Mouse (Mus musculus) CD8-positive naive resting alpha-beta T cell, adult 2 months (primary cell): ENCODE measurements around the gene Nemp2.
"Not testable (repeated sequence)": the region's sequence is repeated elsewhere in the genome, so short reads cannot be mapped to it uniquely, and the experiment has no call there.

Experiments
- DNase-seq, 2 experiments: peaks; one replicate each; pipeline ENCODE4 v3.0.0; 2022; ENCODE audit warnings: low read depth in 2 of 2, low spot score in 2 of 2

Nemp2 gene

GRCm38 (mm10) chr1:52653366-52653765, 22.9 kb downstream of the Nemp2 start:
- DNase-seq, result peak; percentile 29 to 60

- DNase-seq, result peak; percentile 11 to 36
Measured at GRCm38 (mm10) chr1:52655153-52655552, 24.6 kb downstream of the Nemp2 start.

- DNase-seq, result no peak
Measured at GRCm38 (mm10) chr1:52658160-52658559, 27.7 kb downstream of the Nemp2 start.

- no peak for DNase-seq
Measured at GRCm38 (mm10) chr1:52660278-52660677, 29.8 kb downstream of the Nemp2 start.

- DNase-seq, result no peak
Measured at GRCm38 (mm10) chr1:52660765-52661164, 30.3 kb downstream of the Nemp2 start.

- DNase-seq, result no peak
Measured at GRCm38 (mm10) chr1:52663228-52663627, 32.7 kb downstream of the Nemp2 start.

GRCm38 (mm10) chr1:52668743-52669323, 38.3 kb downstream of the Nemp2 start:
- DNase-seq, result no peak

GRCm38 (mm10) chr1:52669931-52670330, 39.4 kb downstream of the Nemp2 start:
- DNase-seq, result no peak

GRCm38 (mm10) chr1:52675561-52676551, 45.4 kb downstream of the Nemp2 start:
- DNase-seq, result no peak

GRCm38 (mm10) chr1:52676621-52677020, 46.1 kb downstream of the Nemp2 start:
- no peak for DNase-seq

- no peak for DNase-seq
Measured at GRCm38 (mm10) chr1:52683550-52683949, 53.0 kb downstream of the Nemp2 start.

- no peak for DNase-seq
Measured at GRCm38 (mm10) chr1:52687636-52688035, 57.1 kb downstream of the Nemp2 start.

- not testable (repeated sequence) for DNase-seq
Measured at GRCm38 (mm10) chr1:52694456-52694855, 64.0 kb downstream of the Nemp2 start.
